Mouse (Mus musculus) urinary bladder, postnatal 4 days (tissue): ENCODE measurements at regions not wholly inside any gene's neighbourhood (a gene's known extent, or its start where the extent isn't known, plus 50 kb on each side); places are given as distances from the start of the nearest gene placed in this dataset.
"Not testable (repeated sequence)": the region's sequence is repeated elsewhere in the genome, so short reads cannot be mapped to it uniquely, and the experiment has no call there.

ENCODE experiments used
- DNase-seq, 2 experiments: peaks; one replicate each; pipeline ENCODE4 v3.0.0; 2021 to 2022; ENCODE audit warnings: low spot score in 2 of 2

- DNase-seq = no peak
These were observed 125.2 kb upstream of the Lnx1 start for GRCm38 (mm10) chr5:74827944-74828343.

- no peak for DNase-seq
These were observed 123.0 kb upstream of the Lnx1 start for GRCm38 (mm10) chr5:74825517-74826254.

GRCm38 (mm10) chr5:74823719-74824118 is 121.0 kb upstream of the Lnx1 start:
- DNase-seq = no peak

- DNase-seq = no peak
These were observed 119.3 kb upstream of the Lnx1 start for GRCm38 (mm10) chr5:74821969-74822368.

GRCm38 (mm10) chr5:74816523-74816922 is 113.8 kb upstream of the Lnx1 start:
- DNase-seq = no peak

GRCm38 (mm10) chr5:74813396-74813795 is 110.7 kb upstream of the Lnx1 start:
- no peak for DNase-seq

GRCm38 (mm10) chr5:74811046-74811445 is 108.3 kb upstream of the Lnx1 start:
- no peak for DNase-seq

GRCm38 (mm10) chr5:74807581-74808221 is 105.0 kb upstream of the Lnx1 start:
- no peak for DNase-seq

GRCm38 (mm10) chr5:74801946-74802345 is 99.2 kb upstream of the Lnx1 start:
- DNase-seq = no peak

GRCm38 (mm10) chr5:74800351-74800750 is 97.6 kb upstream of the Lnx1 start:
- DNase-seq = no peak

GRCm38 (mm10) chr5:74796421-74797067 is 93.8 kb upstream of the Lnx1 start:
- no peak for DNase-seq

- no peak for DNase-seq
These were observed 92.0 kb upstream of the Lnx1 start for GRCm38 (mm10) chr5:74794726-74795125.

- no peak for DNase-seq
These were observed 90.7 kb upstream of the Lnx1 start for GRCm38 (mm10) chr5:74793431-74793830.

- DNase-seq = no peak
These were observed 90.2 kb upstream of the Lnx1 start for GRCm38 (mm10) chr5:74792936-74793335.

GRCm38 (mm10) chr5:74792301-74792700 is 89.6 kb upstream of the Lnx1 start:
- DNase-seq = peak; percentile 80 to 85

- not testable (repeated sequence) for DNase-seq
These were observed 87.8 kb upstream of the Lnx1 start for GRCm38 (mm10) chr5:74790501-74790900.

- DNase-seq = no peak
These were observed 81.2 kb upstream of the Lnx1 start for GRCm38 (mm10) chr5:74783906-74784305.

- no peak for DNase-seq
These were observed 75.4 kb upstream of the Lnx1 start for GRCm38 (mm10) chr5:74778076-74778465.

GRCm38 (mm10) chr5:74777381-74778075 is 74.8 kb upstream of the Lnx1 start:
- DNase-seq = no peak

GRCm38 (mm10) chr5:74776081-74776480 is 73.4 kb upstream of the Lnx1 start:
- DNase-seq = no peak

- no peak for DNase-seq
These were observed 72.9 kb upstream of the Lnx1 start for GRCm38 (mm10) chr5:74775596-74775995.
